Mouse (Mus musculus): ENCODE measurements around the gene Ism2. TPM values are rescaled to one million over a fixed set of nuclear protein-coding genes. Genes with fewer than 3 reads are reported as not detected.

Ism2 gene
- polyA plus RNA-seq, 1 experiment, result 0.07 TPM

GRCm38 (mm10) chr12:87267682-87268081, 31.8 kb downstream of the Ism2 start:
- H3K27me3 ChIP-seq (ENCODE audit: control insufficient read depth, insufficient read depth, low read length), result no peaks in the 10 kb centered on the region
- peaks cover 4% of the 10 kb centered on the region; the same call in 1 of the 2 replicates for H3K4me1 ChIP-seq (ENCODE audit: control insufficient read depth, insufficient read depth, insufficient read length)
- no peak overlapping the region for H3K27ac ChIP-seq (ENCODE audit: insufficient read depth, low read length)
- H3K36me3 ChIP-seq (ENCODE audit: control insufficient read depth, insufficient read depth, low read length), result peaks cover 32% of the 10 kb centered on the region
- peak in 1 of 2 experiments; percentile 7 for DNase-seq (ENCODE audit: low read depth in 1 of 2, low spot score in 2 of 2)
- 23% methylated on average over 4 of the region's 4 CpGs for WGBS
- TF ChIP-seq CTCF (IDR thresholded peaks at IDR 0.05; ENCODE audit: extremely low read depth, insufficient read depth, insufficient read length, insufficient replicate concordance) (no peak), POLR2A (IDR thresholded peaks at IDR 0.05; ENCODE audit: low read depth, low read length) (no peak)
- H3K4me3 ChIP-seq (ENCODE audit: extremely low read depth, insufficient read depth, insufficient read length), result no peak overlapping the region

- Histone ChIP-seq H3K27me3 (ENCODE audit: control insufficient read depth, insufficient read depth, low read length) (no peaks in the 10 kb centered on the region), H3K27ac (ENCODE audit: insufficient read depth, low read length) (peak overlapping the region; percentile 90), H3K4me1 (ENCODE audit: control insufficient read depth, insufficient read depth, insufficient read length) (peaks cover 4% of the 10 kb centered on the region; the same call in 1 of the 2 replicates), H3K36me3 (ENCODE audit: control insufficient read depth, insufficient read depth, low read length) (peaks cover 26% of the 10 kb centered on the region), H3K4me3 (ENCODE audit: extremely low read depth, insufficient read depth, insufficient read length) (peak overlapping the region; percentile 86)
- WGBS, result under 1% methylated on average over 31 of the region's 31 CpGs
- DNase-seq (ENCODE audit: low read depth in 1 of 2, low spot score in 2 of 2), result no peak
- TF ChIP-seq CTCF (IDR thresholded peaks at IDR 0.05; ENCODE audit: extremely low read depth, insufficient read depth, insufficient read length, insufficient replicate concordance) (no peak), POLR2A (IDR thresholded peaks at IDR 0.05; ENCODE audit: low read depth, low read length) (no peak)
Observed at GRCm38 (mm10) chr12:87266827-87267603, 32.5 kb downstream of the Ism2 start.

GRCm38 (mm10) chr12:87266108-87266826, 33.2 kb downstream of the Ism2 start, which contains the start of the genes Vipas39 and Ahsa1:
TSS of gene Vipas39 (minus strand) at chr12:87266256.
TSS of gene Ahsa1 (plus strand) at chr12:87266479.
- H3K4me3 ChIP-seq (ENCODE audit: extremely low read depth, insufficient read depth, insufficient read length), result peak within 1 kb of the TSS; percentile 86
- WGBS, result under 1% methylated on average over 31 of the region's 31 CpGs
- H3K36me3 ChIP-seq (ENCODE audit: control insufficient read depth, insufficient read depth, low read length), result peaks cover 22% of the 10 kb centered on the region
- H3K27me3 ChIP-seq (ENCODE audit: control insufficient read depth, insufficient read depth, low read length), result no peaks in the 10 kb centered on the region
- peaks cover 4% of the 10 kb centered on the region; the same call in 1 of the 2 replicates for H3K4me1 ChIP-seq (ENCODE audit: control insufficient read depth, insufficient read depth, insufficient read length)
- peak within 1 kb of the TSS; percentile 90 for H3K27ac ChIP-seq (ENCODE audit: insufficient read depth, low read length)
- TF ChIP-seq CTCF (IDR thresholded peaks at IDR 0.05; ENCODE audit: extremely low read depth, insufficient read depth, insufficient read length, insufficient replicate concordance) (no peak), POLR2A (IDR thresholded peaks at IDR 0.05; ENCODE audit: low read depth, low read length) (peak; percentile 80)
- peak; percentile 81 to 96 for DNase-seq (ENCODE audit: low read depth in 1 of 2, low spot score in 2 of 2)

- WGBS, result 17% methylated on average over 11 of the region's 11 CpGs
- H3K27me3 ChIP-seq (ENCODE audit: control insufficient read depth, insufficient read depth, low read length), result no peaks in the 10 kb centered on the region
- peak overlapping the region; percentile 86 for H3K4me3 ChIP-seq (ENCODE audit: extremely low read depth, insufficient read depth, insufficient read length)
- H3K27ac ChIP-seq (ENCODE audit: insufficient read depth, low read length), result peak overlapping the region; percentile 72; the same call in 1 of the 2 replicates
- peaks cover 4% of the 10 kb centered on the region; the same call in 1 of the 2 replicates for H3K4me1 ChIP-seq (ENCODE audit: control insufficient read depth, insufficient read depth, insufficient read length)
- peaks cover 19% of the 10 kb centered on the region for H3K36me3 ChIP-seq (ENCODE audit: control insufficient read depth, insufficient read depth, low read length)
- TF ChIP-seq POLR2A (IDR thresholded peaks at IDR 0.05; ENCODE audit: low read depth, low read length) (no peak), CTCF (IDR thresholded peaks at IDR 0.05; ENCODE audit: extremely low read depth, insufficient read depth, insufficient read length, insufficient replicate concordance) (no peak)
- no peak for DNase-seq (ENCODE audit: low read depth in 1 of 2, low spot score in 2 of 2)
Observed at GRCm38 (mm10) chr12:87265444-87265843, 34.1 kb downstream of the Ism2 start.

- H3K36me3 ChIP-seq (ENCODE audit: control insufficient read depth, insufficient read depth, low read length), result peaks cover 19% of the 10 kb centered on the region
- H3K4me3 ChIP-seq (ENCODE audit: extremely low read depth, insufficient read depth, insufficient read length), result no peak overlapping the region
- H3K27ac ChIP-seq (ENCODE audit: insufficient read depth, low read length), result no peak overlapping the region
- no peaks in the 10 kb centered on the region for H3K27me3 ChIP-seq (ENCODE audit: control insufficient read depth, insufficient read depth, low read length)
- TF ChIP-seq CTCF (IDR thresholded peaks at IDR 0.05; ENCODE audit: extremely low read depth, insufficient read depth, insufficient read length, insufficient replicate concordance) (no peak), POLR2A (IDR thresholded peaks at IDR 0.05; ENCODE audit: low read depth, low read length) (no peak)
- no peaks in the 10 kb centered on the region for H3K4me1 ChIP-seq (ENCODE audit: control insufficient read depth, insufficient read depth, insufficient read length)
- no peak for DNase-seq (ENCODE audit: low read depth in 1 of 2, low spot score in 2 of 2)
- 96% methylated on average over 8 of the region's 8 CpGs for WGBS
Observed at GRCm38 (mm10) chr12:87260562-87260961, 38.9 kb downstream of the Ism2 start.

GRCm38 (mm10) chr12:87256629-87257028, 42.9 kb downstream of the Ism2 start:
- Histone ChIP-seq H3K27me3 (ENCODE audit: control insufficient read depth, insufficient read depth, low read length) (no peaks in the 10 kb centered on the region), H3K27ac (ENCODE audit: insufficient read depth, low read length) (no peak overlapping the region), H3K4me3 (ENCODE audit: extremely low read depth, insufficient read depth, insufficient read length) (no peak overlapping the region), H3K36me3 (ENCODE audit: control insufficient read depth, insufficient read depth, low read length) (peaks cover 32% of the 10 kb centered on the region), H3K4me1 (ENCODE audit: control insufficient read depth, insufficient read depth, insufficient read length) (no peaks in the 10 kb centered on the region)
- TF ChIP-seq POLR2A (IDR thresholded peaks at IDR 0.05; ENCODE audit: low read depth, low read length) (no peak), CTCF (IDR thresholded peaks at IDR 0.05; ENCODE audit: extremely low read depth, insufficient read depth, insufficient read length, insufficient replicate concordance) (no peak)
- 95% methylated on average over 5 of the region's 5 CpGs for WGBS
- no peak for DNase-seq (ENCODE audit: low read depth in 1 of 2, low spot score in 2 of 2)

Measured in spleen, adult 2 months (tissue).